Mouse (Mus musculus) erythroblast, embryonic 14.5 days (primary cell): Measurements from ENCODE around the gene Ctnnd2. TPM values are rescaled to one million over a fixed set of nuclear protein-coding genes. Genes with fewer than 3 reads are reported as not detected.

Experiments used
- H3K27me3 ChIP-seq: 2 replicates; pipeline ENCODE4 v1.6.1; 2012; ENCODE audit warnings: inconsistent platforms; ENCODE audit not compliant: control insufficient read depth
- H3K36me3 ChIP-seq: 2 replicates; pipeline ENCODE4 v1.6.1; 2012; ENCODE audit warnings: mild to moderate bottlenecking, inconsistent platforms; ENCODE audit not compliant: control insufficient read depth
- H3K4me1 ChIP-seq: 2 replicates; pipeline ENCODE4 v1.6.1; 2012; ENCODE audit warnings: inconsistent platforms; ENCODE audit not compliant: control insufficient read depth
- H3K4me3 ChIP-seq: replicated peaks from 2 replicates; pipeline ENCODE3; 2012; ENCODE audit warnings: moderate library complexity, mild to moderate bottlenecking, inconsistent platforms
- H3K9me3 ChIP-seq: 2 replicates; pipeline ENCODE4 v1.6.1; 2012; ENCODE audit warnings: low read length, inconsistent platforms, mixed read lengths; ENCODE audit not compliant: control insufficient read depth
- GATA1 ChIP-seq: IDR thresholded peaks from 2 replicates; pipeline ENCODE4 v1.6.1; 2012; ENCODE audit warnings: low read length, inconsistent platforms, mixed read lengths
- TAL1 ChIP-seq: IDR thresholded peaks from 3 replicates; pipeline ENCODE4 v1.6.1; 2012; ENCODE audit warnings: low read length, inconsistent platforms, mixed read lengths
- polyA plus RNA-seq: library from polyadenylated mRNA; stranded (reverse); fragments of >175 nt; gene quantifications from 2 replicates; pipeline ENCODE4 v1.2.3, GENCODE M21; 2012

Gene Ctnnd2
- polyA plus RNA-seq, 1 experiment = not detected

DNA sequence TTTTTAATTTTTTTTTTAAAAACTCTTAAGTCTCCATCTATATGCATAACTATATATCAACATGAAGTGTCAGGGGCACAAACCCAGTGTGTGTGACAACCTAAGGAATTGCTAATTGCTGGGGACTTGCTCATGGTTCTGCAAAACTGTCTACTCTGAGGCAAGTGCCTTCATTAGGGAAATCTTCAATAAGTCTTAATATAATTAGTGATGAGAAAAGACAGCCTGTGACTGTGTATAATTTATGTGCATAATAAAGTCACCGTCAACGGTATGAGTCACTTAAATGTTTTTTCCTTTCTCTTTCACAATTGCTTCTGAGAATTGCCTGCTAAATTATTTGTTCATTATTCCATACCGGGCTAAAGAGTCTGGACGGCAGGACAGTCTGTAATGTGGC is 228.7 kb downstream of the Ctnnd2 start:
- peaks cover 10% of the 10 kb centered on the region for H3K9me3 ChIP-seq
- no peak overlapping the region for H3K4me3 ChIP-seq
- H3K27me3 ChIP-seq = no peaks in the 10 kb centered on the region
- H3K36me3 ChIP-seq = no peaks in the 10 kb centered on the region
- TF ChIP-seq TAL1 = no peak
- no peak for TF ChIP-seq GATA1
- H3K4me1 ChIP-seq = no peaks in the 10 kb centered on the region

DNA sequence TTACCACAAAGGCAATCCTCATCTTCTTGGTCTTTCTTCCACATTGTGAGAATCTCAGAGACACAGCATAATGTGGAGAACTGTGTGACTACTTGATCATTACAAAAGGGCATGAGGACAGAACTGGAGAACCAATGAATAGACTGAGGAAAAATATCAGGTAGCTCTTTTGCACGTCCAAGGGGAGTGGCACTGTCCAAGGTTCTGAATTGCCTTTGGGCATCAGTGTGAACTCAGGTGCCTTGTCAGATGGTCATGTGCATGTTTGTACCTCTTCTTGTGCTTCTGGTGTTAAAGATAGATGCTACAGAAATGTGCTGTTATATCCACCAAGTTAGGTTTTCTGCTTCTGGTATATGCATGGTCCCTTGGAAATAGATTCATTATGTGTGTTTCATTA is 233.9 kb downstream of the Ctnnd2 start:
- Histone ChIP-seq H3K36me3 (no peaks in the 10 kb centered on the region), H3K27me3 (no peaks in the 10 kb centered on the region), H3K4me1 (no peaks in the 10 kb centered on the region), H3K4me3 (no peak overlapping the region), H3K9me3 (no peaks in the 10 kb centered on the region)
- TF ChIP-seq GATA1 (no peak), TAL1 (no peak)

DNA sequence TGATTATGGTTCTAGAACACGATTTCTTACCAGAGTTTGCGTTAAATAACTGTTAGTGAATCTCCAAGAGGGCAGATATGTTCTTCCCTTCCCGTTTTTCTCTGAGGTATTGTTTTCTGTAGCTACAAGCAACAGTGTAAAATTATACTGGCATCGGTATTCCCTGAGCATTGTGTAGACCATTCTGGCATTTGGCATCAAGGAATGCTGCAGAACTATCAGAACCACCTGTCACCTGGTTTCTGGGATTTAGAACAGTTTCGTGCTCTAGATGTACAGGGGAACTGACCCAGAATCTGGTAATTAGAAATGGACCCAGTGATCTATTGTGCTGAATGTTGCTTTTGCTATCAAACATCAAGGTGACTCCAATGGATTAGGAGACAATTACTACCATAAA is 250.8 kb downstream of the Ctnnd2 start:
- no peak for TF ChIP-seq TAL1
- TF ChIP-seq GATA1 = no peak
- Histone ChIP-seq H3K4me3 (no peak overlapping the region), H3K9me3 (no peaks in the 10 kb centered on the region; the same call in 1 of the 2 replicates), H3K36me3 (no peaks in the 10 kb centered on the region), H3K27me3 (no peaks in the 10 kb centered on the region), H3K4me1 (no peaks in the 10 kb centered on the region)

DNA sequence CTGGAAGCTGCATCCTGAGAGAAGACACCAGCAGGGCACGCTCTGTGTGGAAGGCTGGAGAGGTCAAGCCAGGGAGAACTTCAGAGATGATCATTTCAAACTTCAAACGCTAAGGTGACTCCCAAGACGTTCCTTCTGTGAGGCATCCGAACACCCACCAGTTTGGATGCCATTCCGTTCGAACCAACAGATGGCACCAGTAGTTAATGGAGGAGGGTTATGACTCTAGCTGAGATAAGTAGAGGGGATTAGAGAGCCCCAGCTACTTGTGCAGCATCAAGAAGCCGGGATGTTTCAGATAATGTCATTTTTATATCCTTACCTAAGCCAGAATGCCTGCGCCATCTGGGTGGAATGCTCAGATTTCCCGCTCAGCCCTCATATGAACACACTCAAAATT is 251.9 kb downstream of the Ctnnd2 start:
- Histone ChIP-seq H3K9me3 (no peaks in the 10 kb centered on the region; the same call in 1 of the 2 replicates), H3K36me3 (no peaks in the 10 kb centered on the region), H3K4me3 (no peak overlapping the region), H3K4me1 (no peaks in the 10 kb centered on the region), H3K27me3 (no peaks in the 10 kb centered on the region)
- TF ChIP-seq GATA1 = no peak
- TF ChIP-seq TAL1 = no peak

DNA sequence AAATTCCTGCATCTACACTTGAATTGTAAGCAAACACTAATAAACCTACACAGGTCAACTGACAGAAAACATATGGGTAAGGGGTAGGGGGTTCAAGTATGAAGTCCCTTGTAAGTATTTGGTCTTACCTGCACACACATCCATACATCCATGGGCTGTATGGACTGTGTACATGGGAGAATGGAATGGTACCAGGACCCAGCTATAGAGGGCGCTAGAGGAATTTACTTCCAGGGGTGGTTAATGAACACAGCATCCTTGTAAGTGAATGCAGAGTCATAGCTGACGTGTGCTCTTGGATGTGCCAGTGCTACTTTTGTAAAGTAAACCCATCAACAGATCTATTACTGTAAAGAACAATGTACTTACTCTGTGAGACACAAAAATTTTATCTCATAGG is 254.9 kb downstream of the Ctnnd2 start:
- Histone ChIP-seq H3K4me3 (no peak overlapping the region), H3K9me3 (no peaks in the 10 kb centered on the region; the same call in 1 of the 2 replicates), H3K36me3 (no peaks in the 10 kb centered on the region), H3K4me1 (no peaks in the 10 kb centered on the region), H3K27me3 (no peaks in the 10 kb centered on the region)
- TF ChIP-seq TAL1 (no peak), GATA1 (no peak)

DNA sequence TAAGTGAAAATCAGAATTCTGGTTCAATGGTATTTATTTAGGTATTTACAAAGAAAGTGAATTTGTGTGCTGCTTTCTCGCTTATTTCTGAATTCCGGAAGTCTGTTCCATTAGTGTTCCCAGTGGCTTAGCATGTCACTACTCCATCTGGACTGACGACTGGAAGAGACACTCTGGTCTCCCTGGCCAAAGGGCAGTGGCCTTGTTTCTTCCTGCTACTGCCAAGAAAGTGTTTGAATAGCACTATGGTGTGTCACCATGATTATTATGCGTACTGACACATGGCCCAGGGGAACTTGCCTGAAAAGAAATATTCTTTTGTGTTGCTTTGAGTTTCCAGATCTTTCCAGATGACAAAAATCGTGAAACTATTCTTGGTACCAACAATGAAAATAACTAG is 266.7 kb downstream of the Ctnnd2 start:
- peaks cover 4% of the 10 kb centered on the region; the same call in 1 of the 2 replicates for H3K9me3 ChIP-seq
- no peak overlapping the region for H3K4me3 ChIP-seq
- H3K36me3 ChIP-seq = no peaks in the 10 kb centered on the region
- TF ChIP-seq GATA1 = no peak
- TF ChIP-seq TAL1 = no peak
- no peaks in the 10 kb centered on the region for H3K27me3 ChIP-seq
- H3K4me1 ChIP-seq = no peaks in the 10 kb centered on the region

DNA sequence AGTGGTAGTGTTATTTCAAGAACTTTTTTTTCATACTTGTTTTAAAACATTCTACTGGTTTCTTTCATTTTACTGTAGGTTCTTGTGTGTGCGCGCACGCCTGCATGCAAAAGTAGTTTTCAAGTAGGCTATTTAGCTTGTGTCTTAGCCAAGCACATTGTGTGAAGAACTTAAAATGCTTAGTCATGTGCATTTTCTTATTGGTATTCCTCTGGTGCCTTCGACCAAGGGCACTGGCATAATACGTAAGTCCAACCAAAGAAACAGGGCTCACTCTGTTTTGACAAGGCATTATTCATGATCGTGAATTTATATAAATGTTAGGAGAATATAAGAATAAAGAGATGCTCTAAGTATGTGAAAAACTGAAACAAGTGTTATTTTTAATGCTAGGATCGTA is 278.4 kb downstream of the Ctnnd2 start:
- Histone ChIP-seq H3K36me3 (no peaks in the 10 kb centered on the region), H3K4me3 (no peak overlapping the region), H3K4me1 (no peaks in the 10 kb centered on the region), H3K9me3 (peaks cover 10% of the 10 kb centered on the region), H3K27me3 (no peaks in the 10 kb centered on the region)
- TF ChIP-seq TAL1 (no peak), GATA1 (no peak)

DNA sequence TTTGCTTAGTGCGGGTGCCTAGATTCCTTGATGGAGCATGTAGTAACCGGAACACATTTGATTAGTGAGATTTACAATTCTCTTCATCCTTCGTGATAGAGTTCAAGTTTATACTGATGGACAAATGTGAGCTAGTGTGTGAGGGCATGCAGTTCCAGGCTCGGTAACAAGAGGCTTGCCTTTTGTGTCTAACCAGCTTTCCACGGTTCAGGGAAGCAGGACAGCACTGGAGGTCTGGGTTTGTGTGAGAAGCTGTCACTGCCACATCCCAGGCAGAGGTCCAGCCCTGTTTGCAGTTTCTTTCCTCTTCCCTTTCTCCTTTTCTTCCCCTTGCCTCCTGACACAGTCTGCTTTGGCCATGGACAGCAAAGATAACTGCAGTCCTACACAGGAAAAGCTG is 279.5 kb downstream of the Ctnnd2 start:
- H3K36me3 ChIP-seq = no peaks in the 10 kb centered on the region
- H3K4me1 ChIP-seq = no peaks in the 10 kb centered on the region
- H3K27me3 ChIP-seq = no peaks in the 10 kb centered on the region
- H3K9me3 ChIP-seq = peaks cover 10% of the 10 kb centered on the region
- no peak for TF ChIP-seq TAL1
- no peak for TF ChIP-seq GATA1
- H3K4me3 ChIP-seq = no peak overlapping the region

DNA sequence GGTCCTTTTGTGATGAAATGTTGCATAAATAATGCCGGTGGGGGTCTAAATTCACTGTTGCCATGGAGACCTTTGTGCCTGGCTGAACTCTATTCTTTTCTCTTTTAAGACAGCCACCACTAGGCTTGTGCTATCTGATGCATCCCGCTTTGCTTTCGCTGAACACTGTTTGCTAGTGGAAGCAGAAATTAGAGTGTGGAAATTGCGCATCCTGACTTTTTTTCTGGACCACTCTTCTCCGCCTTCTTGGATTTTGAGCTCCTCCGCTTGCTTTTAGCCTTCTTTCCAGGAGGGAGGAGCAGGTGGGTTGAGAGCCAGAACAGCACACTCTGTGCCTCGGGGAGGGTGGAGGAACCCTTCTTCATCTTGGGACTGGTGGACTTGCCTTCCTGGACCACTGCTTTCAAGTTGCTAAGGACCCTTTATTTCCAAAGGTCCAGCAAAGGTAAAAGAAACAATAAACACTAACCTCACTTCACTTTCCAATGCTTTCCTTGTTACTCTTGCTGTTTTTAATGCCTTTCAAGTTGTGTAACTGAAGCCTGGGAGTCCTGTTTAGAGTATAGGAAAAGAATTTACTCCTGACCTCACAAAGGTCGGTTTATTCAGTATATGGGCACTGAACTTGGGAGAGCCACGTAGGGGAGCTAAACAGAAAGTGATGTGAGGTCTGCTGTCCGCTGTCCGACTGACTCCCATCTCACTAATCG is 285.3 kb downstream of the Ctnnd2 start:
- Histone ChIP-seq H3K4me1 (no peaks in the 10 kb centered on the region), H3K36me3 (no peaks in the 10 kb centered on the region), H3K27me3 (no peaks in the 10 kb centered on the region), H3K9me3 (no peaks in the 10 kb centered on the region), H3K4me3 (no peak overlapping the region)
- TF ChIP-seq GATA1 (no peak), TAL1 (no peak)

DNA sequence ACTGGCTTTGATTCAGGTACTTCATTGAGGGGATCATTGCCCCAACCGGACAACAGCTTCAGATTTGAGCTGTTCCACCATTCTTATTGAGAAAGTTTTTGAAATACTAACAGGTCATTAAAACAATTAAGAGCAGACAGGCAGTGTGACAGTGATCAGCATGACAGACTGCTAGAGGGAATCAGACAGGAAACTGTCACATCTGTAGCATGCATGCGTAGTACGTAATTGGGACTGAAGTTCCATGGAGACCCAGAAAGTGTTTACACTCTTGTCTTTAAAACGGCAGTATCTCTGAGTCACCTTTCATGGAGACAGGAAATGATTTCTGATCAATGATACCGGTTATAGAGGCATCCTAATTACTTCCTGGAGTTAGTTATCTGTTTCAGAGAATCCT is 286.3 kb downstream of the Ctnnd2 start:
- Histone ChIP-seq H3K4me3 (no peak overlapping the region), H3K9me3 (no peaks in the 10 kb centered on the region), H3K27me3 (no peaks in the 10 kb centered on the region), H3K36me3 (no peaks in the 10 kb centered on the region), H3K4me1 (no peaks in the 10 kb centered on the region)
- TF ChIP-seq GATA1 (no peak), TAL1 (no peak)
